ENCODE assay signal across 26 mouse cellular contexts in genomic region chr1:165205591-165205990, GRCm38 (mm10). TPM values are rescaled to one million over a fixed set of nuclear protein-coding genes. Genes with fewer than 3 reads are reported as not detected.
"Had no signal": no experiment of that assay in that cellular context is flagged by ENCODE, and none has a peak within 500 bp of the region (broad histone marks: within the 10 kb centered on the region; RNA-seq: fewer than 3 reads in every experiment).

No protein-coding gene starts in this region.

- H3K9me3 ChIP-seq: limb, embryonic 10.5 days; limb, embryonic 13.5 days; liver, embryonic 13.5 days had no signal

- H3K4me2 ChIP-seq: limb, embryonic 13.5 days; liver, embryonic 13.5 days; lung, embryonic 14.5 days had no signal

- H3K36me3 ChIP-seq: limb, embryonic 10.5 days; limb, embryonic 13.5 days; liver, embryonic 13.5 days had no signal

- ATAC-seq: intestine, postnatal 0 days; lung, postnatal 0 days had no signal

- H3K4me1 ChIP-seq: limb, embryonic 13.5 days; liver, embryonic 13.5 days had no signal

- H3K27me3 ChIP-seq: limb, embryonic 13.5 days; liver, embryonic 13.5 days had no signal

- DNase-seq: kidney, adult 9 months; kidney, postnatal 25 days; layer of hippocampus, adult 9-11 months; liver; liver, embryonic 13.5 days; lung, embryonic 14.5 days; midbrain, embryonic 14.5 days; thymus, adult 18-20 months; thymus, postnatal 36 days had no signal

- H3K9ac ChIP-seq: limb, embryonic 13.5 days; liver, embryonic 13.5 days; lung, embryonic 14.5 days had no signal

- H3K4me3 ChIP-seq: layer of hippocampus, adult 2 months; limb, embryonic 10.5 days; limb, embryonic 13.5 days; liver, embryonic 13.5 days had no signal

- H3K27ac ChIP-seq: layer of hippocampus, adult 2 months; limb, embryonic 10.5 days; limb, embryonic 13.5 days; liver, embryonic 13.5 days; macrophage had no signal

RNA-seq across cellular contexts. Expression of gene Tbx19, which starts 45.0 kb away (rescaled TPM):
- total RNA-seq: layer of hippocampus, adult 2 months; layer of hippocampus, postnatal 25 days; left cerebral cortex, adult 18-20 months; left cerebral cortex, postnatal 25 days; megakaryocyte, adult 5-6 weeks; midbrain, postnatal 0 days had no signal
- polyA plus RNA-seq: intestine, postnatal 0 days; large intestine, adult 2 months; limb, embryonic 10.5 days; limb, embryonic 13.5 days; liver, embryonic 16.5 days; lung, embryonic 14.5 days; lung, postnatal 0 days; macrophage; midbrain, embryonic 14.5 days; neural tube, embryonic 11.5 days; neural tube, embryonic 14.5 days; stomach, embryonic 16.5 days; urinary bladder, adult 2 months had no signal
